Mouse (Mus musculus): Measurements from ENCODE around the gene Fam160a2. TPM values are rescaled to one million over a fixed set of nuclear protein-coding genes. Genes with fewer than 3 reads are reported as not detected.
"Not testable (repeated sequence)": the region's sequence is repeated elsewhere in the genome, so short reads cannot be mapped to it uniquely, and the experiment has no call there.

Fam160a2 gene
- polyA plus RNA-seq, 1 experiment = 25.4 TPM

GRCm38 (mm10) chr7:105368521-105368920 is 31.3 kb downstream of the Fam160a2 start:
- no peak overlapping the region for H3K4me3 ChIP-seq (ENCODE audit: insufficient read depth, low read length)
- no peak for TF ChIP-seq CTCF (IDR thresholded peaks at IDR 0.05; ENCODE audit: borderline replicate concordance, insufficient read depth, low read length)
- TF ChIP-seq POLR2A (IDR thresholded peaks at IDR 0.05; ENCODE audit: low read depth, low read length) = no peak
- no peak overlapping the region for H3K27ac ChIP-seq (ENCODE audit: insufficient read depth, low read length)
- no peaks in the 10 kb centered on the region for H3K4me1 ChIP-seq (ENCODE audit: control insufficient read depth, insufficient read depth, low read length)

GRCm38 (mm10) chr7:105367930-105368329 is 31.9 kb downstream of the Fam160a2 start, which contains the start of gene Olfr692:
Gene Olfr692 (plus strand): TSS chr7:105368230.
- no peaks in the 10 kb centered on the region for H3K4me1 ChIP-seq (ENCODE audit: control insufficient read depth, insufficient read depth, low read length)
- no peak within 1 kb of the TSS for H3K4me3 ChIP-seq (ENCODE audit: insufficient read depth, low read length)
- TF ChIP-seq CTCF (IDR thresholded peaks at IDR 0.05; ENCODE audit: borderline replicate concordance, insufficient read depth, low read length) (no peak), POLR2A (IDR thresholded peaks at IDR 0.05; ENCODE audit: low read depth, low read length) (no peak)
- H3K27ac ChIP-seq (ENCODE audit: insufficient read depth, low read length) = no peak within 1 kb of the TSS

- TF ChIP-seq POLR2A (IDR thresholded peaks at IDR 0.05; ENCODE audit: low read depth, low read length) (no peak), CTCF (IDR thresholded peaks at IDR 0.05; ENCODE audit: borderline replicate concordance, insufficient read depth, low read length) (no peak)
- H3K4me1 ChIP-seq (ENCODE audit: control insufficient read depth, insufficient read depth, low read length) = no peaks in the 10 kb centered on the region
- no peak overlapping the region for H3K27ac ChIP-seq (ENCODE audit: insufficient read depth, low read length)
- H3K4me3 ChIP-seq (ENCODE audit: insufficient read depth, low read length) = no peak overlapping the region
Observed at GRCm38 (mm10) chr7:105367268-105367667, 32.6 kb downstream of the Fam160a2 start.

- Histone ChIP-seq H3K4me3 (ENCODE audit: insufficient read depth, low read length) (no peak overlapping the region), H3K27ac (ENCODE audit: insufficient read depth, low read length) (no peak overlapping the region), H3K4me1 (ENCODE audit: control insufficient read depth, insufficient read depth, low read length) (no peaks in the 10 kb centered on the region)
- no peak for TF ChIP-seq CTCF (IDR thresholded peaks at IDR 0.05; ENCODE audit: borderline replicate concordance, insufficient read depth, low read length)
- no peak for TF ChIP-seq POLR2A (IDR thresholded peaks at IDR 0.05; ENCODE audit: low read depth, low read length)
Observed at GRCm38 (mm10) chr7:105361713-105362112, 38.1 kb downstream of the Fam160a2 start.

GRCm38 (mm10) chr7:105356487-105356886 is 43.4 kb downstream of the Fam160a2 start:
- H3K27ac ChIP-seq (ENCODE audit: insufficient read depth, low read length); H3K4me3 ChIP-seq (ENCODE audit: insufficient read depth, low read length); H3K4me1 ChIP-seq (ENCODE audit: control insufficient read depth, insufficient read depth, low read length): not testable (repeated sequence)

GRCm38 (mm10) chr7:105356064-105356463 is 43.8 kb downstream of the Fam160a2 start:
- not testable (repeated sequence) for H3K4me1 ChIP-seq (ENCODE audit: control insufficient read depth, insufficient read depth, low read length); H3K27ac ChIP-seq (ENCODE audit: insufficient read depth, low read length); H3K4me3 ChIP-seq (ENCODE audit: insufficient read depth, low read length)

- H3K4me1 ChIP-seq (ENCODE audit: control insufficient read depth, insufficient read depth, low read length) = no peaks in the 10 kb centered on the region
- no peak overlapping the region for H3K4me3 ChIP-seq (ENCODE audit: insufficient read depth, low read length)
- TF ChIP-seq POLR2A (IDR thresholded peaks at IDR 0.05; ENCODE audit: low read depth, low read length) (no peak), CTCF (IDR thresholded peaks at IDR 0.05; ENCODE audit: borderline replicate concordance, insufficient read depth, low read length) (no peak)
- H3K27ac ChIP-seq (ENCODE audit: insufficient read depth, low read length) = no peak overlapping the region
Observed at GRCm38 (mm10) chr7:105342752-105343151, 57.1 kb downstream of the Fam160a2 start.

- H3K27ac ChIP-seq (ENCODE audit: insufficient read depth, low read length) = no peak within 1 kb of the TSS
Observed at GRCm38 (mm10) chr7:105342170-105342569, 57.7 kb downstream of the Fam160a2 start, which contains the start of gene Olfr691. Gene Olfr691 (minus strand): TSS chr7:105342270.

GRCm38 (mm10) chr7:105334004-105334403 is 65.8 kb downstream of the Fam160a2 start, which contains the start of gene Olfr690:
Gene Olfr690 (minus strand): TSS chr7:105334104.
- TF ChIP-seq POLR2A (IDR thresholded peaks at IDR 0.05; ENCODE audit: low read depth, low read length) (no peak), CTCF (IDR thresholded peaks at IDR 0.05; ENCODE audit: borderline replicate concordance, insufficient read depth, low read length) (no peak)
- Histone ChIP-seq H3K4me3 (ENCODE audit: insufficient read depth, low read length) (no peak within 1 kb of the TSS), H3K4me1 (ENCODE audit: control insufficient read depth, insufficient read depth, low read length) (no peaks in the 10 kb centered on the region), H3K27ac (ENCODE audit: insufficient read depth, low read length) (no peak within 1 kb of the TSS)

More at GRCm38 (mm10) chr7:105342170-105342569, 57.7 kb downstream of the Fam160a2 start, which contains the start of gene Olfr691:
- Histone ChIP-seq H3K4me3 (ENCODE audit: insufficient read depth, low read length) (no peak within 1 kb of the TSS), H3K4me1 (ENCODE audit: control insufficient read depth, insufficient read depth, low read length) (no peaks in the 10 kb centered on the region)
- TF ChIP-seq CTCF (IDR thresholded peaks at IDR 0.05; ENCODE audit: borderline replicate concordance, insufficient read depth, low read length) (no peak), POLR2A (IDR thresholded peaks at IDR 0.05; ENCODE audit: low read depth, low read length) (no peak)

GRCm38 (mm10) chr7:105325302-105325701 is 74.6 kb downstream of the Fam160a2 start:
- H3K27ac ChIP-seq (ENCODE audit: insufficient read depth, low read length) = no peak overlapping the region
- no peak overlapping the region for H3K4me3 ChIP-seq (ENCODE audit: insufficient read depth, low read length)
- TF ChIP-seq CTCF (IDR thresholded peaks at IDR 0.05; ENCODE audit: borderline replicate concordance, insufficient read depth, low read length) (no peak), POLR2A (IDR thresholded peaks at IDR 0.05; ENCODE audit: low read depth, low read length) (no peak)
- no peaks in the 10 kb centered on the region for H3K4me1 ChIP-seq (ENCODE audit: control insufficient read depth, insufficient read depth, low read length)

Other genes with a start within 250 kb of the Fam160a2 start
- not detected in 2 replicates for gene Olfr684, start 236.4 kb downstream of the Fam160a2 start, polyA plus RNA-seq (2011; ENCODE audit: insufficient read length, low read depth, missing spikeins)
- gene Olfr685, start 214.0 kb downstream of the Fam160a2 start, polyA plus RNA-seq (2011; ENCODE audit: insufficient read length, low read depth, missing spikeins) = not detected in 2 replicates
- gene Olfr686, start 192.6 kb downstream of the Fam160a2 start, polyA plus RNA-seq (2011; ENCODE audit: insufficient read length, low read depth, missing spikeins) = not detected in 2 replicates
- gene Olfr688, start 112.0 kb downstream of the Fam160a2 start, polyA plus RNA-seq (2011; ENCODE audit: insufficient read length, low read depth, missing spikeins) = not detected in 2 replicates
- not detected in 2 replicates for gene Olfr689, start 88.9 kb downstream of the Fam160a2 start, polyA plus RNA-seq (2011; ENCODE audit: insufficient read length, low read depth, missing spikeins)
- not detected in 2 replicates for gene Olfr690, start 66.0 kb downstream of the Fam160a2 start, polyA plus RNA-seq (2011; ENCODE audit: insufficient read length, low read depth, missing spikeins)
- gene Olfr691, start 57.8 kb downstream of the Fam160a2 start, polyA plus RNA-seq (2011; ENCODE audit: insufficient read length, low read depth, missing spikeins) = not detected in 2 replicates
- not detected in 2 replicates for gene Olfr692, start 31.8 kb downstream of the Fam160a2 start, polyA plus RNA-seq (2011; ENCODE audit: insufficient read length, low read depth, missing spikeins)
- not detected in 2 replicates for gene Gm5901, start 25.0 kb downstream of the Fam160a2 start, polyA plus RNA-seq (2011; ENCODE audit: insufficient read length, low read depth, missing spikeins)
- gene Cnga4, start 4.5 kb upstream of the Fam160a2 start, polyA plus RNA-seq (2011; ENCODE audit: insufficient read length, low read depth, missing spikeins) = not detected in 2 replicates
- gene Cckbr, start 25.7 kb upstream of the Fam160a2 start, polyA plus RNA-seq (2011; ENCODE audit: insufficient read length, low read depth, missing spikeins) = not detected in 2 replicates
- 89.7 and 95.1 TPM in 2 replicates for gene Cavin3, start 82.2 kb upstream of the Fam160a2 start, polyA plus RNA-seq (2011; ENCODE audit: insufficient read length, low read depth, missing spikeins)
- 52.8 and 53.5 TPM in 2 replicates for gene Smpd1, start 154.3 kb upstream of the Fam160a2 start, polyA plus RNA-seq (2011; ENCODE audit: insufficient read length, low read depth, missing spikeins)
- gene Apbb1, start 181.6 kb upstream of the Fam160a2 start, polyA plus RNA-seq (2011; ENCODE audit: insufficient read length, low read depth, missing spikeins) = 10.9 and 11.2 TPM in 2 replicates
- gene Hpx, start 200.1 kb upstream of the Fam160a2 start, polyA plus RNA-seq (2011; ENCODE audit: insufficient read length, low read depth, missing spikeins) = 1.3 TPM in 1 of 2 replicates, not detected in the other
- 54.7 and 60.8 TPM in 2 replicates for gene Trim3, start 233.5 kb upstream of the Fam160a2 start, polyA plus RNA-seq (2011; ENCODE audit: insufficient read length, low read depth, missing spikeins)
- 51.4 and 59.6 TPM in 2 replicates for gene Timm10b, start 240.0 kb upstream of the Fam160a2 start, polyA plus RNA-seq (2011; ENCODE audit: insufficient read length, low read depth, missing spikeins)
- 43.6 and 48.8 TPM in 2 replicates for gene Arfip2, start 240.4 kb upstream of the Fam160a2 start, polyA plus RNA-seq (2011; ENCODE audit: insufficient read length, low read depth, missing spikeins)
- gene Gm45799, start 240.5 kb upstream of the Fam160a2 start, polyA plus RNA-seq (2011; ENCODE audit: insufficient read length, low read depth, missing spikeins) = 25.5 and 27.1 TPM in 2 replicates